Mouse (Mus musculus) liver, postnatal 0 days (tissue): ENCODE results near the gene Mfsd4a. TPM values are rescaled to one million over a fixed set of nuclear protein-coding genes. Genes with fewer than 3 reads are reported as not detected.

Source experiments
- ATAC-seq: fragments of 200-750 bp; cut with Nextera tagmentation; 2 replicates; pipeline ENCODE4 v1.8.0; 2017; ENCODE audit warnings: mild to moderate bottlenecking, moderate library complexity
- DNase-seq: peaks from one replicate; pipeline ENCODE4 v3.0.0-alpha.2; 2016
- H3K27ac ChIP-seq: fragments of 300-500 bp; sonication (generic); 2 replicates; pipeline ENCODE4 v1.5.1; 2014; ENCODE audit warnings: antibody characterized with exemption, moderate library complexity, mild to moderate bottlenecking, low read depth
- H3K27me3 ChIP-seq: fragments of 300-500 bp; sonication (generic); 2 replicates; pipeline ENCODE4 v1.6.1; 2014; ENCODE audit warnings: low read length, control low read depth, mixed read lengths; ENCODE audit not compliant: insufficient read depth
- H3K36me3 ChIP-seq: fragments of 300-500 bp; sonication (generic); replicated peaks from 2 replicates; pipeline ENCODE4 v1.6.1; 2014; ENCODE audit warnings: mild to moderate bottlenecking, control low read depth, low read length, moderate library complexity, mixed read lengths; ENCODE audit not compliant: insufficient read depth
- H3K4me1 ChIP-seq: fragments of 300-500 bp; sonication (generic); 2 replicates; pipeline ENCODE4 v1.6.1; 2014; ENCODE audit warnings: antibody characterized with exemption, mild to moderate bottlenecking, control low read depth; ENCODE audit not compliant: insufficient read depth
- H3K4me2 ChIP-seq: fragments of 300-500 bp; sonication (generic); 2 replicates; pipeline ENCODE4 v1.6.1; 2014; ENCODE audit warnings: low read depth, mild to moderate bottlenecking, low read length, moderate library complexity, mixed read lengths
- H3K4me3 ChIP-seq: fragments of 300-500 bp; sonication (generic); 2 replicates; pipeline ENCODE4 v1.5.1; 2014; ENCODE audit warnings: low read depth, low read length
- H3K9ac ChIP-seq: fragments of 300-500 bp; sonication (generic); replicated peaks from 2 replicates; pipeline ENCODE4 v1.6.1; 2014; ENCODE audit warnings: mild to moderate bottlenecking, moderate library complexity
- H3K9me3 ChIP-seq: fragments of 300-500 bp; sonication (generic); 2 replicates; pipeline ENCODE4 v1.6.1; 2016; ENCODE audit warnings: mild to moderate bottlenecking, control low read depth, low read length, mixed read lengths
- CTCF ChIP-seq: sonication (generic); IDR thresholded peaks from 2 replicates; pipeline ENCODE4 v1.5.1; 2016; ENCODE audit warnings: antibody characterized with exemption, low read depth
- EP300 ChIP-seq: IDR thresholded peaks from 2 replicates; pipeline ENCODE4 v1.6.1; 2016; ENCODE audit warnings: antibody characterized with exemption, low read depth, mild to moderate bottlenecking
- WGBS: fragments of 180-500 bp; shearing (Covaris S2); extraction: QIAGEN DNeasy Blood & Tissue Kit; methylation state at CpG from one replicate; pipeline ENCODE4 v1.1.7; 2014; ENCODE audit not compliant: insufficient replicate concordance; 5-methylcytosine and 5-hydroxymethylcytosine counted together
- polyA plus RNA-seq: library from polyadenylated mRNA; unstranded; fragments of >200 nt; fragmentation: Nextera tagmentation; extraction: Ambion mirVana; gene quantifications from 2 replicates; pipeline ENCODE4 v1.2.1, GENCODE M21; 2015

The Mfsd4a gene
- polyA plus RNA-seq, 1 experiment from 2014 or later: 2.8 TPM

DNA sequence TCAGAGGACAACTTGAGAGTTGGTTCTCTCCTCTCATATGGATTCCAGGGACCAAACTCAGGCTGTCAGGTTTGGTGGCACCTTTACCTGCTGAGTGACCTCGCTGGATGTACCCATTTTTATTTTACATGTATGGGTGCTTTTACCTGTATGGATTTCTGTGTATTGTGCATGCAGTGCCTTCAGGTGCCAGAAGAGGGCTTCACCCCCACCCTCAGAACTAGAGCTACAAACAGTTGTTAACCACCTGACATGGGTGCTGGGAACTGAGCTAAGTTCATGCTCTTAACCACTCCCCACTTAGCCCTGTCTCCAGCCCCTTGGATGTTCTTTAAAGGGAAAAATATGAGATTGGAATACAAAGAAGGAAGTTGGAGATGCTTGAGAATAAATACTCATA lies 53.1 kb downstream of the Mfsd4a start:
- no peak overlapping the region for H3K4me2 ChIP-seq
- no peaks in the 10 kb centered on the region for H3K9me3 ChIP-seq
- no peaks in the 10 kb centered on the region for H3K27me3 ChIP-seq
- no peak overlapping the region for H3K9ac ChIP-seq
- WGBS: 100% methylated on average over 1 of the region's 1 CpGs
- H3K36me3 ChIP-seq: peaks cover 46% of the 10 kb centered on the region
- peak; percentile 55 for TF ChIP-seq CTCF
- TF ChIP-seq EP300: no peak
- no peak overlapping the region for H3K27ac ChIP-seq
- DNase-seq: no peak
- H3K4me3 ChIP-seq: no peak overlapping the region
- peaks cover 22% of the 10 kb centered on the region for H3K4me1 ChIP-seq
- no peak for ATAC-seq

DNA sequence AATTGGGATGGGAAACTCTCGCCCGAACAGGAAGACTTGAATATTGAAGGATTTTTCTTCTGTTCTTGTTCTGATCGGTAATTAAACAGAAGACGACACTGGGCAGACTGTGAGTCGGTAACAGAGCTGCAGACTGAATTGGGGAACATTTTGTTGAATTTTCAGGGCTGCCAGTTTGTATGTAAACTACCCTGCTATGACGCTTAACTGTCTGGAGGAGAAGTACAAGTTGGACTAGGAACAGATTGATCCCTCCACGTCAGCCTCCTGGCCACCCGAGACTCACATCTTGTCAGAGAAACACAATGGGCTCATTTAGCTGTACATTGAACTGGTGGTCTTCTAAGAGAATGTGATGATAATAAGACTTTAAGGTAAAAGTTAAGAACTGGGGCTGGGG lies 55.0 kb downstream of the Mfsd4a start:
- H3K36me3 ChIP-seq: peaks cover 28% of the 10 kb centered on the region
- no peak for TF ChIP-seq CTCF
- no peak for TF ChIP-seq EP300
- no peaks in the 10 kb centered on the region for H3K27me3 ChIP-seq
- no peak for DNase-seq
- H3K9me3 ChIP-seq: no peaks in the 10 kb centered on the region
- H3K4me2 ChIP-seq: no peak overlapping the region
- ATAC-seq: no peak
- no peak overlapping the region for H3K9ac ChIP-seq
- no peak overlapping the region for H3K27ac ChIP-seq
- H3K4me3 ChIP-seq: no peak overlapping the region
- 85% methylated on average over 8 of the region's 8 CpGs for WGBS
- H3K4me1 ChIP-seq: peaks cover 31% of the 10 kb centered on the region

DNA sequence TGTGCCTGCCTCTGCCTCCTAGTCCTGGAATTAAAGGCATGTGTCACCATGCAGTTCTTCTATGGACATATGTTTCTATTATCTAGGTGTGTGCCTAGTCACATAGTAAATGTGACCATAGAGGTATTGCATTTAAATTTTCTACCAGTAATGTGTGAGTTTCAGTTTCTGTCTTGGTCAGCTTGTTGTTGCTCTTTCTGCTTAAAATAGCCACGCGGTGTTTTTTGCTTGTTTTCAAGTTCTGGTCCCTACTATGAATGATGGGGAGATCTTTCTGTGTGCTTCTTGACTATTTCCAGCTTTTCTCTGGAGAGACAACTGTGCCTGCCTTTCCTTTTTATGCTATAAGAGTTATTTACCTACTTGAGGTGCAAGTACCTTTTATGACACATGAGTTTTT lies 56.1 kb downstream of the Mfsd4a start:
- Histone ChIP-seq H3K27me3 (no peaks in the 10 kb centered on the region), H3K9me3 (no peaks in the 10 kb centered on the region), H3K4me3 (no peak overlapping the region), H3K4me2 (peak overlapping the region; percentile 16; the same call in 1 of the 2 replicates), H3K4me1 (peaks cover 31% of the 10 kb centered on the region), H3K27ac (no peak overlapping the region), H3K36me3 (peaks cover 17% of the 10 kb centered on the region), H3K9ac (no peak overlapping the region)
- 59% methylated on average over 2 of the region's 2 CpGs for WGBS
- no peak for TF ChIP-seq EP300
- TF ChIP-seq CTCF: no peak
- ATAC-seq (no peak), DNase-seq (no peak)

DNA sequence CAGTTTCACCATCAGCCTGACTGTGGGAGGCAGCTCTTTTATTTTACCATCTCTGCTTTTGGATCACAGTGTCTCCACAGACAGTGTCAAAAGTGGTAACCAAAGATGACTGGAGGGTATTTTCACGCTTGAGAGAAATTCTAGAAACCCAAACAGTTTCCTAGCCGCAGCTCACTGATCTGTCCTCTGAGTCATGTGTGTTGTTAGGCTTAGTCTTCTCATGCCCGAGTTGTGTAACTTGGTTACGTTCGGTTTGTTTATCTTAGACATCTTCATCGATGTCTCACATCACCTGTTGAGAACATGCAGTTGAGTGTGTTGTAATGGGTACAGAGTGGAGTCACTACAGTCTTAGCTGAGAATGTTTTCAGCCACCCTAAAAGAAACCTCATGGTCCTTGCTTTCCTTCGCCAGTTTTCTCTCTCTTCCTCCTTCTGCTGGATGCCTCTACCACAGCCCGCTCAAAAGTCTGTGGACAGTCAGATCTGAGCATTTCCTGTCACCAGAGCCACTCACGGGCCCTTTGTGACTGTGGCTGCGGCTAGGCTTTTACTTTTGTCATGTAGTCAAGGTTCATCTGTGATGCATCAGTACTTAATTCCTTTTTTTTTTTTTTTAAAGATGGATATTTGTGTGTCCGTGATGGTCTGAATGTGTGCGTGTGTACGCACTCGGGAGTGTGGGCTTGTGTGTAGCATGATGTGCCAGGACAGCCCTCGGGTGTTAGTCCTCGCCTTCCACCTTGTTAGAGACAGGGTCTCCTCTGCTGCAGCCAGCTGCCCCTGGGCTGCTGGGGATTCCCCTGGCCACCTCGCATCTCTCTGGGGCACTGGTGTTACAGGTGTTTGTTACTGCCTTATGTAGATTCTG lies 57.0 kb downstream of the Mfsd4a start:
- ATAC-seq (no peak), DNase-seq (peak; percentile 30)
- Histone ChIP-seq H3K9me3 (no peaks in the 10 kb centered on the region), H3K4me3 (0 out of 2 replicates have a peak overlapping the region, but pooled peaks have one; percentile 29), H3K36me3 (peaks cover 13% of the 10 kb centered on the region), H3K4me1 (peaks cover 35% of the 10 kb centered on the region), H3K27ac (peak overlapping the region; percentile 100), H3K4me2 (peak overlapping the region; percentile 82), H3K9ac (no peak overlapping the region; the same call in 1 of the 2 replicates), H3K27me3 (no peaks in the 10 kb centered on the region)
- WGBS: 47% methylated on average over 17 of the region's 17 CpGs
- peak; percentile 15; the same call in 1 of the 2 replicates for TF ChIP-seq EP300
- TF ChIP-seq CTCF: no peak

DNA sequence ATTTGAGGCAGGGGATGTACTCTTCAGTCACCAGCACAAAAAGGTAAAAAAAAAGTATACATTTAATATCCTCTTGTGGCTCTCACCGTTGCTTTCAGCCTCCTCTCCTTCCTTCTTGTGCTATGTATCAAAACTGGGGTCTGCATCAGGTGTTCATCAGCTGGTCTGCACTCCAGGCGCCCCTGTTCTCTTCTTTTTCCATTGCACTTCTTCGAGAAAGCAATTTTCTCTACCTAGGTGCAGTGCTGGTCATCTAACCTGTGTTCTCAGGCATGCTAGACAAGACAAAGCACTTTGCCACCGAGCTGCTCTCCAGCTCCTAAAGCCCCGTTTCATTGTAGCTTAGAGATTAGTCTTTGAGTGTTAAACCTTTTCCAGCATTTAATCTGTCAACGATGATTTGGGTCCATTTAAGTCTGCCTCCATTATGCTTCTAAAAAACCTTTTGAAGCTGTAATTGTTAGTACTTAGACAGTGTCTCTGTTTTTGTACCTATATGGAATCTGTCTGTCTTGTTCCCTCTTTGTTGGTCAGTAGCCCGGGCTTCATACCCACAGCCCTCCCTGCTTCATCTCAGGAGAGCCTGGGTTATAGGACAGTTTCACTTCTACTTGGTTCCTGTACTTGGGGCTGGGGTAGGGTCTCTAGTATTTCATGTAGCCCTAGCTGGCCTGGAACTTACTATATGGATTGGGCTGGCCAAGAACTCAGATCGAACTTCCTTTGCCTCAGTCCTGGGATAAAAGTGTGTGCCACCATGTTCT lies 58.8 kb downstream of the Mfsd4a start:
- ATAC-seq (no peak), DNase-seq (no peak)
- H3K4me2 ChIP-seq: peak overlapping the region; percentile 82
- no peaks in the 10 kb centered on the region; the same call in 1 of the 2 replicates for H3K36me3 ChIP-seq
- peak overlapping the region; percentile 83 for H3K4me3 ChIP-seq
- peak overlapping the region; percentile 100 for H3K27ac ChIP-seq
- no peak for TF ChIP-seq EP300
- TF ChIP-seq CTCF: no peak
- peak overlapping the region; percentile 97 for H3K9ac ChIP-seq
- no peaks in the 10 kb centered on the region for H3K27me3 ChIP-seq
- 17% methylated on average over 8 of the region's 8 CpGs for WGBS
- peaks cover 40% of the 10 kb centered on the region for H3K4me1 ChIP-seq
- H3K9me3 ChIP-seq: no peaks in the 10 kb centered on the region
